Mouse (Mus musculus) E14TG2a.4 (cell line): ENCODE measurements around the gene Tnfaip1.
A peak's percentile ranks its signal among the peaks of the same experiment; 100 is the strongest.

ENCODE experiments used
- H3K27me3 ChIP-seq: 2 replicates; pipeline ENCODE4 v1.6.1; 2014; ENCODE audit warnings: low read length, control low read depth; ENCODE audit not compliant: insufficient read depth
- H3K36me3 ChIP-seq: 2 replicates; pipeline ENCODE4 v1.6.1; 2014; ENCODE audit warnings: low read length, control low read depth; ENCODE audit not compliant: insufficient read depth
- H3K4me1 ChIP-seq: replicated peaks from 2 replicates; pipeline ENCODE4 v1.6.1; 2014; ENCODE audit warnings: low read depth, low read length, control low read depth
- H3K4me3 ChIP-seq: replicated peaks from 2 replicates; pipeline ENCODE4 v1.5.1; 2014; ENCODE audit warnings: mild to moderate bottlenecking, low read length
- H3K9me3 ChIP-seq: 2 replicates; pipeline ENCODE4 v1.6.1; 2014; ENCODE audit warnings: low read length, control low read depth
- CTCF ChIP-seq: conservative IDR thresholded peaks from 2 replicates; pipeline ENCODE4 v1.5.1; 2014; ENCODE audit warnings: low read length
- NANOG ChIP-seq: IDR thresholded peaks from 2 replicates; pipeline ENCODE4 v1.6.1; 2014; ENCODE audit warnings: borderline replicate concordance, low read length, mixed read lengths
- POU5F1 ChIP-seq: IDR thresholded peaks from 2 replicates; pipeline ENCODE4 v1.6.1; 2014; ENCODE audit warnings: low read length, borderline replicate concordance

Tnfaip1 gene

DNA sequence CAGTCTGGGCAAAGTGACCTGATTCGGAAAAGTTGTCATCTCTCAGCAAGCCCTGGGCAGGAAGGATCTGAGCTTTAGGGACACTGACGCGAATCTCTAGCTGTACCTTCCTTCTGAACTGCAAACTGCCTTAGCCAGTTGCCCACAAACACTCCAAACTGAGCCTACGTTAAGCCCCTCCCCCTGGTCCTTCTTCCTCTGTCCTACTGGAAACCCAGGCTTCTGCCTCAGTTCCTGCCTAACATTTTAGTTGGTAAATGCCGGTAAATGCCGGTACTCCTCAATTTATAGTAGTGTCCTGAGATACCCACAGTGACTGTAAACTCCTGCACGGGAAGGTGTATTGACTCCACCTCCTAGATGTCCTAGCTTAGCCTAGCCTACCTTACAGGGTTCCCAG is 52.5 kb downstream of the Tnfaip1 start:
- Histone ChIP-seq H3K4me1 (peaks cover 30% of the 10 kb centered on the region), H3K9me3 (no peaks in the 10 kb centered on the region), H3K4me3 (peak overlapping the region; percentile 78), H3K36me3 (no peaks in the 10 kb centered on the region), H3K27me3 (peaks cover 52% of the 10 kb centered on the region)
- TF ChIP-seq NANOG (no peak), CTCF (no peak), POU5F1 (no peak)

- TF ChIP-seq NANOG (no peak), POU5F1 (no peak), CTCF (no peak)
- peaks cover 13% of the 10 kb centered on the region for H3K4me1 ChIP-seq
Measured at GRCm38 (mm10) chr11:78475289-78475688, 60.8 kb downstream of the Tnfaip1 start.

More at GRCm38 (mm10) chr11:78475289-78475688, 60.8 kb downstream of the Tnfaip1 start:
- H3K27me3 ChIP-seq: no peaks in the 10 kb centered on the region
- H3K9me3 ChIP-seq: no peaks in the 10 kb centered on the region
- no peak overlapping the region for H3K4me3 ChIP-seq
- H3K36me3 ChIP-seq: peaks cover 18% of the 10 kb centered on the region
